Mouse (Mus musculus): ENCODE measurements around the gene Olfr551. TPM values are rescaled to one million over a fixed set of nuclear protein-coding genes. Genes with fewer than 3 reads are reported as not detected.
A peak's percentile ranks its signal among the peaks of the same experiment; 100 is the strongest.
"Not testable (repeated sequence)": the region's sequence is repeated elsewhere in the genome, so short reads cannot be mapped to it uniquely, and the experiment has no call there.

Olfr551 gene
- not detected for total RNA-seq (2021)
- long read RNA-seq, experiment 1: 0 reads
- long read RNA-seq, experiment 2: 0 reads

GRCm38 (mm10) chr7:102591786-102592185, at the start of gene Olfr551:
Olfr551 (minus strand) TSS chr7:102591886.
- intact Hi-C loops (cut with DNase I): no loop called here
- no peak for DNase-seq (ENCODE audit: low spot score in 2 of 2)

GRCm38 (mm10) chr7:102638132-102638531, 46.4 kb upstream of the Olfr551 start, which contains the start of gene Olfr554:
Olfr554 (plus strand) TSS chr7:102638432.
- intact Hi-C loops (cut with DNase I): loop anchor here (10.0 kb wide), 1 partner anchor 73 kb away; the partner anchor contains the start of gene Trim21
- no peak for DNase-seq (ENCODE audit: low spot score in 2 of 2)

GRCm38 (mm10) chr7:102636665-102637064, 45.0 kb upstream of the Olfr551 start:
- peak; percentile 9 to 27 for DNase-seq (ENCODE audit: low spot score in 2 of 2)

GRCm38 (mm10) chr7:102620368-102620767, 28.7 kb upstream of the Olfr551 start:
- intact Hi-C loops (cut with DNase I): not testable (repeated sequence)

More at GRCm38 (mm10) chr7:102636665-102637064, 45.0 kb upstream of the Olfr551 start:
- intact Hi-C loops (cut with DNase I): loop anchor here (2.0 to 10.0 kb wide), 2 partner anchors 72 to 124 kb away; partner anchors contain the start of gene Trim21

GRCm38 (mm10) chr7:102619608-102620007, 27.9 kb upstream of the Olfr551 start:
- no peak for DNase-seq (ENCODE audit: low spot score in 2 of 2)
- intact Hi-C loops (cut with DNase I): no loop called here

More at GRCm38 (mm10) chr7:102620368-102620767, 28.7 kb upstream of the Olfr551 start:
- DNase-seq (ENCODE audit: low spot score in 2 of 2): not testable (repeated sequence)

- DNase-seq (ENCODE audit: low spot score in 2 of 2): no peak
- intact Hi-C loops (cut with DNase I): no loop called here
Observed at GRCm38 (mm10) chr7:102618118-102618517, 26.4 kb upstream of the Olfr551 start, which contains the start of gene Olfr553. Olfr553 (minus strand) TSS chr7:102618218.

GRCm38 (mm10) chr7:102597378-102598031, 5.8 kb upstream of the Olfr551 start, which contains the start of gene Olfr552:
Olfr552 (plus strand) TSS chr7:102597770.
- no peak for DNase-seq (ENCODE audit: low spot score in 2 of 2)
- intact Hi-C loops (cut with DNase I): no loop called here

GRCm38 (mm10) chr7:102575998-102576397, 15.7 kb downstream of the Olfr551 start:
- DNase-seq (ENCODE audit: low spot score in 2 of 2): no peak
- intact Hi-C loops (cut with DNase I): no loop called here

DNA sequence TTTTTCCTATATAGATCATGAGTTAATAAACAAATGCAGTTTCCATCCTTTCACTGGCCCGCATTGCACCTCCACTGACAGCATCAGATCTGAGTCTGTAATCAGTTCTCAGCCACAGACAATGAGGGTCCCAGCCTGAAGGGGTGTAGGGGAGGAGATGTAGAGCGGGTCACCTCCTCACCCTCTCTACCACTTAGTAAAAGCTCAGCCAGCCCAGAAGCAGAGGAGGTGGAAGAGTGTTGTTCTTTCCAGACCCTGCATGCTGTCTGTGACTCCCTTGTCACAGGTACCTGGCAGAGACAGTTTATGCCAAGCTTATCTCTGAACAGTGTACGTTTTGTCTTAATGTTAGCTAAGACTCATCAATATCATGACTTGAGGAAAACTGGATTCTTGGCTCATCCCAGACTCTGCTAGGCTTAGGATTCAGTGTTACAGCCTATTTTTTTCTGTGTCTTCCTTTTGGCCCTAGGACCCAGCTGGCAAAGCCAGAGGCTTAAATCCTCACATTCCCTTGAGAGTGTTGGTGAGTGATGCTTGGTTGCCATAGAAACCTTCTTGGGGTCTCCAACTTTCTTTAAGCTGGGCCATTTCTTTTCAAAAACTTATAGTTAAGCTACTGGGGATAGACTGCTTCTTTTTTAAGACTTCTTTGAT, 18.4 kb downstream of the Olfr551 start:
- DNase-seq (ENCODE audit: low spot score in 2 of 2): no peak
- intact Hi-C loops (cut with DNase I): no loop called here

DNA sequence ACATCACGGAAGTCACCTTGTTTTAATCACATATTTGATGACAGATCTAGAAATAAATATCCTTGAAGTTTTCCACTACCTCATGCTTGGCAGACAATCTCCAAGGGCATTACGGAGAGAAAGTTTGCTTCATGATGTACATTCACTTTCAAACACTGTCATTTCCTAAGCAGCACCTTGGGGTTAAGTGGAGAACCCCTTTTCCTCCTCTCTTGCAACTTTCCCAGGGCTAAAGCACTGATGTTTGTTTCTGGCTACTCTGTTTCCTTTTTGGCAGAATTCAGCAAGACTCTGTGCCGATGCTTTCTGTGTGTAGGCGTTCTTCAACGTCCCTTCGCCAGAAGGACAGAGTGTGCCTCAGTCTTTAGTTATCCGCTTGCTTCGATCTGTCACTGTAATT, 20.5 kb downstream of the Olfr551 start, which contains the start of gene Olfr550:
Olfr550 (plus strand) TSS at position 301 of the 400 bp plus-strand sequence.
- intact Hi-C loops (cut with DNase I): no loop called here
- peak in 1 of 2 experiments; percentile 5 for DNase-seq (ENCODE audit: low spot score in 2 of 2)

- intact Hi-C loops (cut with DNase I): loop anchor here (10.0 kb wide), 1 partner anchor 69 kb away; the partner anchor contains the start of gene Olfr554
- DNase-seq (ENCODE audit: low spot score in 2 of 2): no peak
Observed at GRCm38 (mm10) chr7:102566219-102566618, 25.5 kb downstream of the Olfr551 start.

DNA sequence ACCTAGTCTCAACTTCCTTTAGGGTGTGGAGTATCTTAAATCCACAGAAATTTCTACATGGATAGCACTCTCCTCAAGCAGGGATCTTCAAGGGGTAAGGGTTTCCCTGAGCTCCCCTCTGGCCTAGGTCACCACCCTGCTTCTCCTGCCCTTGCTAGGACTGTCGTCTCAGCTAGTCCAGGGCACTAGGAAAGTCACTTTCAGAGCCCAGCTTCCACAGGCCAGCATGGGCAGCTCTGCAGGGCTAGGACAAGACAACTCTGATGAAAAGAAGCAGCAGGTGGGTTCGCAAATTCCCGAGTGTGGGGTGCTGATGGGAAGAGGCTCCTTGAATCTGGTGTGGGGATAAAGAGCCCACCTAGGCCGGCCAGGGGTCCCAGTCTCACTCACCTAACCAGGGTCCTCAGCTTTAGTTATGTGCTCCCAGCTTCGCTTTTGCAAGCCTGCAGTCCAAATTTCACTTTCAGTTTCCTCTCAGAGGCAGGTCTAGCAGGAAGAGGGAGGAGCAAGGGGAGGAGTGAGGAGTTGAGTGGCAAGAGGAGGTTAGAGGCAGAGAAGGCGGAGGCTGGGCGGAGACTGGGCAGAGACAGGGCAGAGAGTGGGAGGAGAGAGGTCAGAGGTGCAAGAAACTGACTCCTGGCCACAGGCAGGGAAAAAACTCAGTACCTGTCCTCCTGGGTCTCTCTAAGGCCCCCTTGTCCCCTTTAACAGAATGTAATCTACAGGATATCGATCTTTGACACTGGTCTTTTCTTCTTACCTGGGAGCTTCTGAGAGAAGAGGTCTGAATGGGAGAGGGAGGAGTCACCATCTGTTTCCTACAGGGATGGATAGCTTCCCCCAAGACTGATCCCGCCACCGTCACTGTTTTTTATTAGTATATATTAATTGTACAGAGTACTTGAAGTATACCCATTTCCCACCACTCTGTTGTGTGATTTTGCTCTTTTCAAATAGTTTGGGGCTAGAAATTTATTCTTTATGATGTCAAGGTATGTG, 26.4 kb downstream of the Olfr551 start, which contains the start of gene Trim21:
Trim21 (minus strand) TSS at position 488 of the 999 bp plus-strand sequence.
- intact Hi-C loops (cut with DNase I): loop anchor here (10.0 kb wide), 1 partner anchor 70 kb away; the partner anchor contains the start of gene Olfr554
- DNase-seq (ENCODE audit: low spot score in 2 of 2): peak; percentile 31 to 47

GRCm38 (mm10) chr7:102553279-102553678, 38.4 kb downstream of the Olfr551 start:
- no peak for DNase-seq (ENCODE audit: low spot score in 2 of 2)
- intact Hi-C loops (cut with DNase I): no loop called here

GRCm38 (mm10) chr7:102549570-102549969, 42.1 kb downstream of the Olfr551 start, which contains the start of gene Olfr549:
Olfr549 (plus strand) TSS chr7:102549870.
- intact Hi-C loops (cut with DNase I): no loop called here
- DNase-seq (ENCODE audit: low spot score in 2 of 2): no peak

DNA sequence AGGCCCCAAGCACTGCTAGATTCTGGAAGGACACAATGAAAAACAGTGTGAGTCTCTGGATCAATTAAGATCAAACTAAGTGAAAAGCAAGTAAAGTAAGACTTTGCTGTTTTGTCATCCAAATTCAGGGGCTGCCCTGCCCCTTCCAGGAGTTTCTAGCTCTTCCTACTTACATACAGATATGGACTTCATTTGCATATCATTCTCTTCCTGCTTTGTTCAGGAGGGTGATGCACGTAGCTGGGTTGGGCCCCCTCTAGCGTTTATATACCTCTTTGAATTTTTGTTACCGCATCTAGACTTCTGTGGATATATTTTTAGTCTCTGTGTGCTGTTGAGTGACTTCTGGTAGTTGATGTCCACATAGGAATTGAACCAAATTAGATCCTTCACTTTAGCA, 50.4 kb downstream of the Olfr551 start:
- intact Hi-C loops (cut with DNase I): no loop called here
- no peak for DNase-seq (ENCODE audit: low spot score in 2 of 2)

DNA sequence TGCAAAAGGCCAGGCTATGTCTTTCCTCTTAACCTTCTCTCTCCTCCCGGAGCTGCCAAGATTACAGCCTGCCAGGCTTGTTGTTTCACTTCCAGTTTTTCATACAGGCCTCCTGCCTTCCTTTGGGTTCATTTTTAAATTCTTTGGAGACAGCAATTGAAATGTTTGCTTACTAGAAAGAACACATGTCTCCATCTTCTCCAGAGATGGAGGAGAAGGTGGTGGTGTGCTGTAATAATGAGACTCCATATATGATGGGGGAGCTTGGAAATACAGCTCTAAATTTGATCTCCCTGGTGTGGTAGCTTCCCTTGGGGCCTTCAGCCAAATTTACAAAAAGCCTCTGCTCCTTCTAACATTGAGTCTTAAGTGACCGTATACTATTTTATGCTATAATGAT, 51.1 kb downstream of the Olfr551 start, which contains the start of gene Olfr548-ps1:
Olfr548-ps1 (plus strand) TSS at position 301 of the 400 bp plus-strand sequence.
- intact Hi-C loops (cut with DNase I): no loop called here
- no peak for DNase-seq (ENCODE audit: low spot score in 2 of 2)

DNA sequence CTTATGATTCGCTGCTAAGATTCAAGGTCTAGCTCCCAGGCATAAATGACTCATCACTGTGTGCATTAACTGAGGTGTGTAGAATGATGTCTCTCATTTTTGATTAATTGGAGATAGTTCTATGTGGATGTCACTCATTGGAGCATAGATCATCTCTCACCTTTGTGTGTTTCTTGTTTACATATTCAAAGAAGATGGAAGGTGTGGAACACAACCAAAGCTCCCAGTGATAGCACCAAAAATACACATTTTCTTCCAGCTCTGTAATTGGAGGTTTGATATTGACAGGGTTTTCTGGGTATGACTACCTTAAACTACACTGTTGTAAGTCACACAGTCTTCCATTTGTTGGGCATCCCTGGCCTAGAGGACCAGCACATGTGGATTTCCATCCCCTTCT, 57.2 kb downstream of the Olfr551 start, which contains the start of gene Olfr547:
Olfr547 (plus strand) TSS at position 301 of the 400 bp plus-strand sequence.
- intact Hi-C loops (cut with DNase I): no loop called here

More for the DNA sequence above, 57.2 kb downstream of the Olfr551 start, which contains the start of gene Olfr547:
- no peak for DNase-seq (ENCODE audit: low spot score in 2 of 2)

Data from left cerebral cortex, postnatal 14 days (tissue).